Mouse (Mus musculus): ENCODE results near the gene Parp6.
A peak's percentile ranks its signal among the peaks of the same experiment; 100 is the strongest.

Gene Parp6

GRCm38 (mm10) chr9:59679678-59680533, 62.8 kb downstream of the Parp6 start, which contains the start of gene Gramd2:
TSS of gene Gramd2 (plus strand) at chr9:59680144.
- DNase-seq (ENCODE audit: inconsistent age in 2 of 2, low spot score in 1 of 2): peak; percentile 77 to 94

GRCm38 (mm10) chr9:59680534-59680875, 63.4 kb downstream of the Parp6 start:
- DNase-seq (ENCODE audit: inconsistent age in 2 of 2, low spot score in 1 of 2): no peak

GRCm38 (mm10) chr9:59684020-59684419, 66.9 kb downstream of the Parp6 start:
- no peak for DNase-seq (ENCODE audit: inconsistent age in 2 of 2, low spot score in 1 of 2)

- DNase-seq (ENCODE audit: inconsistent age in 2 of 2, low spot score in 1 of 2): no peak
These were observed 70.4 kb downstream of the Parp6 start for GRCm38 (mm10) chr9:59687416-59688046.

GRCm38 (mm10) chr9:59691635-59692094, 74.6 kb downstream of the Parp6 start:
- DNase-seq (ENCODE audit: inconsistent age in 2 of 2, low spot score in 1 of 2): peak; percentile 78 to 91

GRCm38 (mm10) chr9:59692145-59692544, 75.1 kb downstream of the Parp6 start:
- DNase-seq (ENCODE audit: inconsistent age in 2 of 2, low spot score in 1 of 2): peak in 1 of 2 experiments; percentile 62

GRCm38 (mm10) chr9:59694571-59695450, 77.7 kb downstream of the Parp6 start:
- no peak for DNase-seq (ENCODE audit: inconsistent age in 2 of 2, low spot score in 1 of 2)

GRCm38 (mm10) chr9:59695451-59695813, 78.3 kb downstream of the Parp6 start:
- no peak for DNase-seq (ENCODE audit: inconsistent age in 2 of 2, low spot score in 1 of 2)

GRCm38 (mm10) chr9:59696381-59696780, 79.3 kb downstream of the Parp6 start:
- DNase-seq (ENCODE audit: inconsistent age in 2 of 2, low spot score in 1 of 2): no peak

Measured in adrenal gland, adult (tissue).